Mouse (Mus musculus): ENCODE measurements at regions not wholly inside any gene's neighbourhood (a gene's known extent, or its start where the extent isn't known, plus 50 kb on each side); places are given as distances from the start of the nearest gene placed in this dataset.

DNA sequence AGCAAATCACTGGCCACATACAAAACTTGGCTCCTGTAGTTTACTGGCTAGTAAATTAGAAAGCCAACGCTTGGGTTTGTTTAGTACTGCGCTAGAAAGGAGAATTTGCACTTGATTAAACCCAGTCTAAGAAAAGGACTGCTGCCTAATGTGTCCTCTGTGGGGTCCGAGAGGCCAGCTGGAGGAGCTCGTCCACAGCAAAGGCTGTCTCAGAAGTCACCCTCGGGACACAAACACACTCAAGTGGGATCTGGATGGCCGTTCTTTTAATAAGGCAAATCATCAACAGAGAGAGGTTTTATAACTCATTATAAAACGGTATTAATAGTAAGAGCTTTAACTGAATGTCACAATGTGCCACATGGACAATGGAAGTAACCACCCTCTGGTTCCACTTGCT lies 249.0 kb downstream of the Hlx start:
- Histone ChIP-seq H3K4me3 (ENCODE audit: low read length) (no peak overlapping the region), H3K36me3 (ENCODE audit: control insufficient read depth, insufficient read depth, low read length) (no peaks in the 10 kb centered on the region), H3K9me3 (ENCODE audit: control insufficient read depth, low read length) (no peaks in the 10 kb centered on the region), H3K27me3 (ENCODE audit: control insufficient read depth, insufficient read depth, low read length) (no peaks in the 10 kb centered on the region), H3K4me2 (replicated peaks; ENCODE audit: low read depth, low read length) (no peak overlapping the region), H3K27ac (ENCODE audit: low read depth, low read length) (no peak overlapping the region), H3K4me1 (ENCODE audit: control insufficient read depth, insufficient read depth, low read length) (no peaks in the 10 kb centered on the region), H3K9ac (ENCODE audit: low read depth, low read length) (no peak overlapping the region)
- ATAC-seq (ENCODE audit: low FRiP score, low TSS enrichment): no peak
- WGBS: 83% methylated on average over 7 of the region's 7 CpGs

DNA sequence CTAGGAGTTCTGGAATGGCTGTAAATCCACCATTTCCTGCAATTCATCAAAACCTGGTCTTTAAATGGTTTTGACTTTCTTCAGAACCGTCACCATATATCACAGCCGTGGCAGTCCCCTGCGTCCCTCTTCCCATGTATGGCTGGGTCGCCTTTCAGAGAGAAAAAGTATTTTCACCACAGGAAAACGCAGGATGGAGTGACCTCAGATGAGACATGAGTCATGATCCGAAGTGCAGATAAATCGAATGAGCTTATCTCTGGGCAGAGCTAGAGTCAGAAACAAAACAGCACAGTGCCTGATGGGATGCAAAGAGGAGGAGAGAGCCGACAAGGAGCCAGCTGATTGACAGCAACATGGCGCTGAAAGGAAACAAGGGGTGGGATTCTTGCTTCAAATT lies 250.4 kb downstream of the Hlx start:
- no peaks in the 10 kb centered on the region for H3K36me3 ChIP-seq (ENCODE audit: control insufficient read depth, insufficient read depth, low read length)
- H3K27me3 ChIP-seq (ENCODE audit: control insufficient read depth, insufficient read depth, low read length): no peaks in the 10 kb centered on the region
- no peak overlapping the region for H3K4me3 ChIP-seq (ENCODE audit: low read length)
- no peaks in the 10 kb centered on the region for H3K9me3 ChIP-seq (ENCODE audit: control insufficient read depth, low read length)
- H3K27ac ChIP-seq (ENCODE audit: low read depth, low read length): no peak overlapping the region
- 46% methylated on average over 9 of the region's 9 CpGs for WGBS
- no peak overlapping the region for H3K4me2 ChIP-seq (replicated peaks; ENCODE audit: low read depth, low read length)
- H3K9ac ChIP-seq (ENCODE audit: low read depth, low read length): no peak overlapping the region
- no peaks in the 10 kb centered on the region for H3K4me1 ChIP-seq (ENCODE audit: control insufficient read depth, insufficient read depth, low read length)
- no peak for ATAC-seq (ENCODE audit: low FRiP score, low TSS enrichment)

GRCm38 (mm10) chr1:184480571-184481220 lies 251.7 kb downstream of the Hlx start:
- H3K27me3 ChIP-seq (ENCODE audit: control insufficient read depth, insufficient read depth, low read length): no peaks in the 10 kb centered on the region
- H3K4me2 ChIP-seq (replicated peaks; ENCODE audit: low read depth, low read length): no peak overlapping the region
- no peak overlapping the region for H3K27ac ChIP-seq (ENCODE audit: low read depth, low read length)
- 92% methylated on average over 9 of the region's 9 CpGs for WGBS
- H3K36me3 ChIP-seq (ENCODE audit: control insufficient read depth, insufficient read depth, low read length): no peaks in the 10 kb centered on the region
- no peaks in the 10 kb centered on the region for H3K9me3 ChIP-seq (ENCODE audit: control insufficient read depth, low read length)
- H3K4me3 ChIP-seq (ENCODE audit: low read length): no peak overlapping the region
- H3K4me1 ChIP-seq (ENCODE audit: control insufficient read depth, insufficient read depth, low read length): no peaks in the 10 kb centered on the region
- no peak for ATAC-seq (ENCODE audit: low FRiP score, low TSS enrichment)
- no peak overlapping the region for H3K9ac ChIP-seq (ENCODE audit: low read depth, low read length)

- WGBS: 81% methylated on average over 7 of the region's 7 CpGs
- Histone ChIP-seq H3K4me3 (ENCODE audit: low read length) (no peak overlapping the region), H3K9me3 (ENCODE audit: control insufficient read depth, low read length) (no peaks in the 10 kb centered on the region)
Observed at GRCm38 (mm10) chr1:184478006-184478405, 254.4 kb downstream of the Hlx start.

GRCm38 (mm10) chr1:184462481-184463124 lies 269.8 kb downstream of the Hlx start:
- no peak overlapping the region for H3K9ac ChIP-seq (ENCODE audit: low read depth, low read length)
- WGBS: 82% methylated on average over 9 of the region's 9 CpGs
- H3K9me3 ChIP-seq (ENCODE audit: control insufficient read depth, low read length): no peaks in the 10 kb centered on the region
- no peak overlapping the region for H3K27ac ChIP-seq (ENCODE audit: low read depth, low read length)
- no peak for ATAC-seq (ENCODE audit: low FRiP score, low TSS enrichment)
- H3K27me3 ChIP-seq (ENCODE audit: control insufficient read depth, insufficient read depth, low read length): no peaks in the 10 kb centered on the region
- no peaks in the 10 kb centered on the region for H3K4me1 ChIP-seq (ENCODE audit: control insufficient read depth, insufficient read depth, low read length)
- H3K4me3 ChIP-seq (ENCODE audit: low read length): no peak overlapping the region
- H3K36me3 ChIP-seq (ENCODE audit: control insufficient read depth, insufficient read depth, low read length): no peaks in the 10 kb centered on the region
- no peak overlapping the region for H3K4me2 ChIP-seq (replicated peaks; ENCODE audit: low read depth, low read length)

More at GRCm38 (mm10) chr1:184478006-184478405, 254.4 kb downstream of the Hlx start:
- Histone ChIP-seq H3K9ac (ENCODE audit: low read depth, low read length) (no peak overlapping the region), H3K36me3 (ENCODE audit: control insufficient read depth, insufficient read depth, low read length) (no peaks in the 10 kb centered on the region), H3K27me3 (ENCODE audit: control insufficient read depth, insufficient read depth, low read length) (no peaks in the 10 kb centered on the region), H3K4me1 (ENCODE audit: control insufficient read depth, insufficient read depth, low read length) (no peaks in the 10 kb centered on the region), H3K27ac (ENCODE audit: low read depth, low read length) (no peak overlapping the region), H3K4me2 (replicated peaks; ENCODE audit: low read depth, low read length) (no peak overlapping the region)
- ATAC-seq (ENCODE audit: low FRiP score, low TSS enrichment): no peak

DNA sequence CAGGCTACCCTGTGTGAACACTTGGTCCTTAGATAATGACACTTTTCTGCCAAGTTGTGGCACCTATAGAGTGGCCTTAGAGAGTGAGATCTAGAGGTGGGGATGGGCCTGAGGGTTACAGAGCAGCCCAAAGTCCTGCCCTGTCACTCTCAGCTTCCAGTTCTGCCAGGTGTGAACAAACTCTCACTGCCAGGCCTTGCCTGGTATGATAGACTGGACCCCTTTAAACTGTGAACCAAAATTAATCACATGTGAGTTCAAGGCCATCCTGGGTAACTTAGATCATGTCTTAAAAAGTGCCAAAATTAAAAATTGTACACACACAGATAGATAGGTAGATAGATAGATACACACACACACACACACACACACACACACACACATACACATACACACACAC lies 271.0 kb downstream of the Hlx start:
- no peak overlapping the region for H3K4me2 ChIP-seq (replicated peaks; ENCODE audit: low read depth, low read length)
- no peak overlapping the region for H3K27ac ChIP-seq (ENCODE audit: low read depth, low read length)
- H3K9ac ChIP-seq (ENCODE audit: low read depth, low read length): no peak overlapping the region
- no peak overlapping the region for H3K4me3 ChIP-seq (ENCODE audit: low read length)
- H3K27me3 ChIP-seq (ENCODE audit: control insufficient read depth, insufficient read depth, low read length): no peaks in the 10 kb centered on the region
- H3K36me3 ChIP-seq (ENCODE audit: control insufficient read depth, insufficient read depth, low read length): no peaks in the 10 kb centered on the region
- H3K9me3 ChIP-seq (ENCODE audit: control insufficient read depth, low read length): no peaks in the 10 kb centered on the region
- H3K4me1 ChIP-seq (ENCODE audit: control insufficient read depth, insufficient read depth, low read length): no peaks in the 10 kb centered on the region
- ATAC-seq (ENCODE audit: low FRiP score, low TSS enrichment): no peak

DNA sequence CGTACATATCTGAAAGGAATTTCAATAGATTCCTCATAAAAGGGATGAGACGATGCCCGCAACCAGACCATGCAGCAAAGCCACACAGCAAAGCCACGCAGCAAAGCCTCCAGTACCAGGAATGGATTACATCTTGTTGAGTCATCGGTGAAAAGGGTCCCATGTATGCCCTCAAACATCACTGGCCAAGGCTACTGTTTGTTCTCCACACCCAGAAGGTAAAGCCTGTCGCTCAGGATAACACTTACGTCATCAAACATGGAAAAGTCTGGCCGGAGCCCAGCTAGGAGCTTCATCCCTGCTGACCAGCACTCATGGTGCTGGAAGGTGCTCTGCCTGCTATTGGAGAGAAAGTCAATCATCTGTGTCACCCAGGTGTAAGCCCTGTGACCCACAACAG lies 275.7 kb downstream of the Hlx start:
- Histone ChIP-seq H3K27ac (ENCODE audit: low read depth, low read length) (no peak overlapping the region), H3K4me3 (ENCODE audit: low read length) (no peak overlapping the region), H3K9ac (ENCODE audit: low read depth, low read length) (no peak overlapping the region), H3K9me3 (ENCODE audit: control insufficient read depth, low read length) (no peaks in the 10 kb centered on the region), H3K27me3 (ENCODE audit: control insufficient read depth, insufficient read depth, low read length) (no peaks in the 10 kb centered on the region), H3K36me3 (ENCODE audit: control insufficient read depth, insufficient read depth, low read length) (no peaks in the 10 kb centered on the region), H3K4me2 (replicated peaks; ENCODE audit: low read depth, low read length) (no peak overlapping the region), H3K4me1 (ENCODE audit: control insufficient read depth, insufficient read depth, low read length) (no peaks in the 10 kb centered on the region)
- 86% methylated on average over 8 of the region's 8 CpGs for WGBS
- ATAC-seq (ENCODE audit: low FRiP score, low TSS enrichment): no peak; the same call in 1 of the 2 replicates

- no peaks in the 10 kb centered on the region for H3K27me3 ChIP-seq (ENCODE audit: control insufficient read depth, insufficient read depth, low read length)
- no peak overlapping the region for H3K4me2 ChIP-seq (replicated peaks; ENCODE audit: low read depth, low read length)
- no peak overlapping the region for H3K27ac ChIP-seq (ENCODE audit: low read depth, low read length)
- no peaks in the 10 kb centered on the region for H3K4me1 ChIP-seq (ENCODE audit: control insufficient read depth, insufficient read depth, low read length)
- H3K36me3 ChIP-seq (ENCODE audit: control insufficient read depth, insufficient read depth, low read length): no peaks in the 10 kb centered on the region
- no peaks in the 10 kb centered on the region for H3K9me3 ChIP-seq (ENCODE audit: control insufficient read depth, low read length)
- no peak for ATAC-seq (ENCODE audit: low FRiP score, low TSS enrichment)
- 69% methylated on average over 4 of the region's 4 CpGs for WGBS
- no peak overlapping the region for H3K9ac ChIP-seq (ENCODE audit: low read depth, low read length)
- H3K4me3 ChIP-seq (ENCODE audit: low read length): no peak overlapping the region
Observed at GRCm38 (mm10) chr1:184454381-184454780, 278.0 kb downstream of the Hlx start.

- no peaks in the 10 kb centered on the region for H3K9me3 ChIP-seq (ENCODE audit: control insufficient read depth, low read length)
- H3K4me1 ChIP-seq (ENCODE audit: control insufficient read depth, insufficient read depth, low read length): no peaks in the 10 kb centered on the region
- ATAC-seq (ENCODE audit: low FRiP score, low TSS enrichment): no peak
- H3K9ac ChIP-seq (ENCODE audit: low read depth, low read length): no peak overlapping the region
- H3K27me3 ChIP-seq (ENCODE audit: control insufficient read depth, insufficient read depth, low read length): no peaks in the 10 kb centered on the region
- no peak overlapping the region for H3K4me2 ChIP-seq (replicated peaks; ENCODE audit: low read depth, low read length)
- no peaks in the 10 kb centered on the region for H3K36me3 ChIP-seq (ENCODE audit: control insufficient read depth, insufficient read depth, low read length)
- 73% methylated on average over 5 of the region's 5 CpGs for WGBS
- no peak overlapping the region for H3K27ac ChIP-seq (ENCODE audit: low read depth, low read length)
- no peak overlapping the region for H3K4me3 ChIP-seq (ENCODE audit: low read length)
Observed at GRCm38 (mm10) chr1:184453673-184454072, 278.7 kb downstream of the Hlx start.

All from kidney, embryonic 14.5 days (tissue).